ENCODE assay signal across 26 mouse cellular contexts in the genomic region with DNA sequence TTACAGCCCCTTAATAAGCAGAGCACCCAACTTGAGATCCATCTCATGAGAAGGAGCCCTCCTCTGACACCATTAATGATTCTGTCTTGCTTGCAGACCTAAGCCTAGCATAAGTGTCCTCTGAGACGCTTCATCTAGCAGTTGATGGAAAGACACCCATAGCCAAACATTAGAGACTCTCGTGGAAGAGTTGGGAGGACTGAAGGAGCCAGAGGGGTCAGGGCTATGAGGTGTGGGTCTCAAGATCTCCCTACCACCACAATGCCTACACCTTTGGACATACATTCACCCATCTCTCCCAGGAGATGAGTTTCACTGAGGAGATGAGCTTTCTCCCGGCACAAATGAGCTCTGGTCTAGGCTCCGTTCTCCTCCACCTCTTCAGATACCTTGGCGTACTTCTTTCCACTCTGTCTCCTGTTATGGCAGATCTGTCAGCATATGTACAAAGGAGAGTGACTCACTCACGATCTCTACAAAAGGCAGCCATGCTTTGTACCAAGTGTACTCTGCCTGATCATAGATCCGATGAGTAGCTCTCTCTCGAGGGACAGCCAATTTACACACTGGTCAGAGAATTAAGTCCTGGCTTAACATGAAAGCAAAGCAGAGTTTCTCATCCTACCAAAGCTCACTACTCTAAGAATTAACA. TPM values are rescaled to one million over a fixed set of nuclear protein-coding genes. Genes with fewer than 3 reads are reported as not detected.
DNase-seq lines count a peak whose midpoint lies in the region; ATAC-seq and TF ChIP-seq lines count a peak whose summit lies in the region.
"Had no signal": no experiment of that assay in that cellular context is flagged by ENCODE, and none has a peak within 500 bp of the region (broad histone marks: within the 10 kb centered on the region; RNA-seq: fewer than 3 reads in every experiment).

No protein-coding gene starts in this region.

- no peak overlapping the region for H3K4me3 ChIP-seq in liver, adult 2 months (ENCODE audit: insufficient read depth, low read depth, low read length)
- no peak overlapping the region for H3K4me3 ChIP-seq in liver, embryonic 13.5 days (replicated peaks)
- no peak overlapping the region for H3K4me3 ChIP-seq in stomach, embryonic 14.5 days (ENCODE audit: low read depth, low read length)
- no peak overlapping the region for H3K4me3 ChIP-seq in embryonic facial prominence, embryonic 10.5 days
- no peak overlapping the region for H3K4me3 ChIP-seq in hindbrain, embryonic 12.5 days
- H3K4me3 ChIP-seq: heart, adult 2 months; heart, embryonic 13.5 days; hindbrain, embryonic 13.5 days; limb, embryonic 10.5 days; neural tube, embryonic 15.5 days had no signal

- DNase-seq in liver, adult 2 months (ENCODE audit: extremely low read depth, low read depth, low spot score) = no peak
- DNase-seq in liver = no peak
- no peak for DNase-seq in liver, embryonic 13.5 days
- DNase-seq in embryonic facial prominence, embryonic 10.5 days (ENCODE audit: low spot score) = no peak
- no peak for DNase-seq in cerebellum, postnatal 36 days
- DNase-seq: cerebellum, adult 8-10 months; forebrain, postnatal 0 days; gastrocnemius, postnatal 25 days; heart, adult 2 months; heart, postnatal 14 days; kidney, adult 9 months; kidney, postnatal 14 days; lung, adult 18-20 months; lung, postnatal 14 days; right cerebral cortex, adult 18-20 months; thymus, postnatal 36 days had no signal

- peak overlapping the region; percentile 10; the same call in 1 of the 2 replicates for H3K4me2 ChIP-seq in liver, embryonic 13.5 days
- no peak overlapping the region for H3K4me2 ChIP-seq in stomach, embryonic 14.5 days (replicated peaks; ENCODE audit: low read depth, low read length)
- no peak overlapping the region for H3K4me2 ChIP-seq in hindbrain, embryonic 12.5 days (replicated peaks)
- H3K4me2 ChIP-seq: heart, embryonic 13.5 days; hindbrain, embryonic 13.5 days; midbrain, embryonic 11.5 days; neural tube, embryonic 15.5 days had no signal

- H3K27me3 ChIP-seq in liver, adult 2 months (ENCODE audit: control insufficient read depth, insufficient read depth, low read length) = no peaks in the 10 kb centered on the region
- no peaks in the 10 kb centered on the region for H3K27me3 ChIP-seq in liver, embryonic 13.5 days
- H3K27me3 ChIP-seq in stomach, embryonic 14.5 days (ENCODE audit: control insufficient read depth, insufficient read depth, low read length) = no peaks in the 10 kb centered on the region
- no peaks in the 10 kb centered on the region for H3K27me3 ChIP-seq in embryonic facial prominence, embryonic 10.5 days (replicated peaks; ENCODE audit: low read depth, poor library complexity, severe bottlenecking)
- H3K27me3 ChIP-seq in hindbrain, embryonic 12.5 days = no peaks in the 10 kb centered on the region
- H3K27me3 ChIP-seq: heart, embryonic 13.5 days; hindbrain, embryonic 13.5 days; neural tube, embryonic 15.5 days had no signal

- no peak for TF ChIP-seq POLR2A in liver, adult 2 months (IDR thresholded peaks at IDR 0.05; ENCODE audit: extremely low read depth, insufficient read depth, low read length)

- no peaks in the 10 kb centered on the region for H3K9me3 ChIP-seq in liver, embryonic 13.5 days (replicated peaks)
- H3K9me3 ChIP-seq in stomach, embryonic 14.5 days (ENCODE audit: control insufficient read depth, low read depth, low read length) = no peaks in the 10 kb centered on the region
- no peaks in the 10 kb centered on the region for H3K9me3 ChIP-seq in embryonic facial prominence, embryonic 10.5 days
- no peaks in the 10 kb centered on the region for H3K9me3 ChIP-seq in hindbrain, embryonic 12.5 days (replicated peaks)
- H3K9me3 ChIP-seq: heart, embryonic 13.5 days; hindbrain, embryonic 13.5 days; limb, embryonic 10.5 days; neural tube, embryonic 15.5 days had no signal

- H3K9ac ChIP-seq in liver, adult 2 months (ENCODE audit: low read depth, low read length) = no peak overlapping the region
- peak overlapping the region; percentile 54; the same call in 1 of the 2 replicates for H3K9ac ChIP-seq in liver, embryonic 13.5 days
- H3K9ac ChIP-seq in stomach, embryonic 14.5 days (replicated peaks; ENCODE audit: low read depth, low read length) = no peak overlapping the region
- no peak overlapping the region for H3K9ac ChIP-seq in hindbrain, embryonic 12.5 days
- H3K9ac ChIP-seq: forebrain, postnatal 0 days; heart, embryonic 13.5 days; hindbrain, embryonic 13.5 days; neural tube, embryonic 15.5 days had no signal

- H3K4me1 ChIP-seq in liver, adult 2 months (ENCODE audit: control insufficient read depth, insufficient read depth, low read length) = peaks cover 17% of the 10 kb centered on the region
- H3K4me1 ChIP-seq in liver, embryonic 13.5 days (replicated peaks) = peaks cover 87% of the 10 kb centered on the region
- peaks cover 6% of the 10 kb centered on the region; the same call in 1 of the 2 replicates for H3K4me1 ChIP-seq in stomach, embryonic 14.5 days (ENCODE audit: control insufficient read depth, insufficient read depth, low read length)
- peaks cover 5% of the 10 kb centered on the region for H3K4me1 ChIP-seq in embryonic facial prominence, embryonic 10.5 days
- H3K4me1 ChIP-seq in hindbrain, embryonic 12.5 days = peaks cover 6% of the 10 kb centered on the region; the same call in 1 of the 2 replicates

- no peak for TF ChIP-seq CTCF in liver, adult 2 months (IDR thresholded peaks at IDR 0.05; ENCODE audit: low read depth, low read length)

- no peaks in the 10 kb centered on the region; the same call in 1 of the 2 replicates for H3K79me2 ChIP-seq in liver, adult 2 months (ENCODE audit: control insufficient read depth, insufficient read depth, low read length)

- WGBS in liver, adult 2 months = 66% methylated on average over 8 of the region's 8 CpGs
- 71% methylated on average over 8 of the region's 8 CpGs for WGBS in liver, embryonic 13.5 days (ENCODE audit: insufficient replicate concordance)
- 82% methylated on average over 8 of the region's 8 CpGs for WGBS in stomach, embryonic 14.5 days
- WGBS in embryonic facial prominence, embryonic 10.5 days = 89% methylated on average over 8 of the region's 8 CpGs
- WGBS in hindbrain, embryonic 12.5 days = 87% methylated on average over 8 of the region's 8 CpGs

- H3K27ac ChIP-seq in liver, adult 2 months (replicated peaks; ENCODE audit: insufficient read depth, low read depth, low read length) = peak overlapping the region; percentile 71
- peak overlapping the region; percentile 84 for H3K27ac ChIP-seq in liver, embryonic 13.5 days
- 0 out of 2 replicates have a peak overlapping the region, but pooled peaks have one; percentile 7 for H3K27ac ChIP-seq in stomach, embryonic 14.5 days (ENCODE audit: low read length)
- no peak overlapping the region for H3K27ac ChIP-seq in embryonic facial prominence, embryonic 10.5 days (replicated peaks)
- H3K27ac ChIP-seq in hindbrain, embryonic 12.5 days = no peak overlapping the region
- H3K27ac ChIP-seq: heart, adult 2 months; heart, embryonic 13.5 days; hindbrain, embryonic 13.5 days; limb, embryonic 10.5 days; neural tube, embryonic 15.5 days had no signal

- H3K36me3 ChIP-seq in liver, adult 2 months (ENCODE audit: control insufficient read depth, insufficient read depth, low read length) = no peaks in the 10 kb centered on the region
- H3K36me3 ChIP-seq in liver, embryonic 13.5 days = no peaks in the 10 kb centered on the region
- no peaks in the 10 kb centered on the region for H3K36me3 ChIP-seq in stomach, embryonic 14.5 days (ENCODE audit: control insufficient read depth, insufficient read depth, low read length)
- no peaks in the 10 kb centered on the region for H3K36me3 ChIP-seq in embryonic facial prominence, embryonic 10.5 days (replicated peaks)
- H3K36me3 ChIP-seq in hindbrain, embryonic 12.5 days = no peaks in the 10 kb centered on the region
- H3K36me3 ChIP-seq: heart, embryonic 13.5 days; hindbrain, embryonic 13.5 days; limb, embryonic 10.5 days; neural tube, embryonic 15.5 days had no signal

- no peak for ATAC-seq in liver, embryonic 13.5 days (ENCODE audit: low read depth)
- no peak for ATAC-seq in stomach, embryonic 14.5 days (ENCODE audit: insufficient number of reproducible peaks, insufficient read depth, low FRiP score, low read depth)
- no peak for ATAC-seq in hindbrain, embryonic 12.5 days (ENCODE audit: low FRiP score)
- ATAC-seq: CD4-positive, CD25-positive, alpha-beta regulatory T cell, adult 4 months; forebrain, postnatal 0 days; inflammation-experienced regulatory T-cells, adult 6 months; Patski had no signal

RNA-seq across cellular contexts. Expression of gene Minpp1, which starts 4.7 kb away (rescaled TPM):
- 35.3 and 44.6 TPM in 2 replicates for total RNA-seq in liver, adult 2 months (2014; rRNA removed)
- polyA plus RNA-seq in liver, adult 2 months (2012; rRNA removed) = 46.8 and 53.9 TPM in 2 replicates
- polyA plus RNA-seq in liver, embryonic 13.5 days (2015; fragmentation: Nextera tagmentation; extraction: Ambion mirVana) = 99.9 and 110 TPM in 2 replicates
- polyA plus RNA-seq in stomach, embryonic 14.5 days (2014; fragmentation: Nextera tagmentation; extraction: Ambion mirVana) = 58.2 and 60.2 TPM in 2 replicates
- polyA plus RNA-seq in embryonic facial prominence, embryonic 10.5 days (2016; fragmentation: Nextera tagmentation; extraction: Ambion mirVana) = 65.7 and 71.6 TPM in 2 replicates
- polyA plus RNA-seq in hindbrain, embryonic 12.5 days (2016; fragmentation: Nextera tagmentation; extraction: Ambion mirVana) = 66.9 and 69.4 TPM in 2 replicates

RNA-seq across cellular contexts. Expression of gene Rpl9-ps6, which starts 14.5 kb away (rescaled TPM):
- 23.8 and 24.3 TPM in 2 replicates for total RNA-seq in liver, adult 2 months (2014; rRNA removed)
- polyA plus RNA-seq in liver, adult 2 months (2012; rRNA removed) = 2.6 and 3.0 TPM in 2 replicates
- polyA plus RNA-seq in liver, embryonic 13.5 days (2015; fragmentation: Nextera tagmentation; extraction: Ambion mirVana) = 99.8 and 126 TPM in 2 replicates
- polyA plus RNA-seq in stomach, embryonic 14.5 days (2014; fragmentation: Nextera tagmentation; extraction: Ambion mirVana) = 171 and 174 TPM in 2 replicates
- 69.7 and 70.3 TPM in 2 replicates for polyA plus RNA-seq in embryonic facial prominence, embryonic 10.5 days (2016; fragmentation: Nextera tagmentation; extraction: Ambion mirVana)
- polyA plus RNA-seq in hindbrain, embryonic 12.5 days (2016; fragmentation: Nextera tagmentation; extraction: Ambion mirVana) = 64.5 and 71.5 TPM in 2 replicates

Comparison
In these comparisons a context has a peak if more than half of its experiments do, and no peak if none do; other contexts are left out.
1. RNA of gene Rpl9-ps6, which starts 14.5 kb away (polyA plus RNA-seq): 171 to 174 TPM in stomach, embryonic 14.5 days, 99.8 to 126 TPM in liver, embryonic 13.5 days, 64.5 to 71.5 TPM in hindbrain, embryonic 12.5 days and 69.7 to 70.3 TPM in embryonic facial prominence, embryonic 10.5 days; 2.6 to 3.0 TPM in liver, adult 2 months; every median in the first group is over 10 times any median in the second.
2. H3K27ac ChIP-seq: peak in liver, adult 2 months (single experiment), liver, embryonic 13.5 days (single experiment) and stomach, embryonic 14.5 days (single experiment); none in embryonic facial prominence, embryonic 10.5 days (single experiment) and hindbrain, embryonic 12.5 days (single experiment).